Mouse (Mus musculus) lung, embryonic 15.5 days (tissue): ENCODE measurements around the gene Pla2g6. TPM values are rescaled to one million over a fixed set of nuclear protein-coding genes. Genes with fewer than 3 reads are reported as not detected.

Source experiments
- ATAC-seq: fragments of 200-750 bp; cut with Nextera tagmentation; 2 replicates; pipeline ENCODE4 v1.8.0; 2017; ENCODE audit warnings: moderate number of reproducible peaks, borderline replicate concordance; ENCODE audit not compliant: low FRiP score, low TSS enrichment; ENCODE audit errors: extremely low read depth
- H3K27ac ChIP-seq: fragments of 300-500 bp; sonication (generic); 2 replicates; pipeline ENCODE4 v1.5.1; 2015; ENCODE audit warnings: moderate library complexity, mild to moderate bottlenecking, inconsistent platforms
- H3K27me3 ChIP-seq: fragments of 300-500 bp; sonication (generic); 2 replicates; pipeline ENCODE4 v1.6.1; 2015; ENCODE audit warnings: inconsistent platforms
- H3K36me3 ChIP-seq: fragments of 300-500 bp; sonication (generic); 2 replicates; pipeline ENCODE4 v1.6.1; 2015; ENCODE audit warnings: inconsistent platforms
- H3K4me1 ChIP-seq: fragments of 300-500 bp; sonication (generic); 2 replicates; pipeline ENCODE4 v1.6.1; 2015; ENCODE audit warnings: inconsistent platforms
- H3K4me2 ChIP-seq: fragments of 300-500 bp; sonication (generic); 2 replicates; pipeline ENCODE4 v1.6.1; 2015; ENCODE audit warnings: inconsistent platforms, mild to moderate bottlenecking, moderate library complexity
- H3K4me3 ChIP-seq: fragments of 300-500 bp; sonication (generic); 2 replicates; pipeline ENCODE4 v1.5.1; 2015; ENCODE audit warnings: mild to moderate bottlenecking, inconsistent platforms
- H3K9ac ChIP-seq: fragments of 300-500 bp; sonication (generic); 2 replicates; pipeline ENCODE4 v1.6.1; 2015; ENCODE audit warnings: inconsistent platforms
- H3K9me3 ChIP-seq: fragments of 300-500 bp; sonication (generic); 2 replicates; pipeline ENCODE4 v1.6.1; 2016; ENCODE audit warnings: inconsistent platforms
- WGBS: fragments of 180-500 bp; shearing (Covaris S2); methylation state at CpG from one replicate; pipeline ENCODE4 v1.1.7; 2015; 5-methylcytosine and 5-hydroxymethylcytosine counted together
- polyA plus RNA-seq: library from polyadenylated mRNA; unstranded; fragments of >200 nt; fragmentation: Nextera tagmentation; extraction: Ambion mirVana; gene quantifications from 2 replicates; pipeline ENCODE4 v1.2.1, GENCODE M21; 2015

Pla2g6 gene
- polyA plus RNA-seq, 1 experiment from 2014 or later, result 20.2 TPM

- Histone ChIP-seq H3K9me3 (no peaks in the 10 kb centered on the region), H3K27ac (peak overlapping the region; percentile 81), H3K4me2 (no peak overlapping the region), H3K27me3 (no peaks in the 10 kb centered on the region), H3K4me1 (peaks cover 56% of the 10 kb centered on the region), H3K4me3 (no peak overlapping the region), H3K36me3 (peaks cover 28% of the 10 kb centered on the region), H3K9ac (no peak overlapping the region)
- no peak for ATAC-seq
- 15% methylated on average over 7 of the region's 7 CpGs for whole genome bisulfite sequencing
Measured at GRCm38 (mm10) chr15:79360371-79360770, 32.2 kb upstream of the Pla2g6 start.

DNA sequence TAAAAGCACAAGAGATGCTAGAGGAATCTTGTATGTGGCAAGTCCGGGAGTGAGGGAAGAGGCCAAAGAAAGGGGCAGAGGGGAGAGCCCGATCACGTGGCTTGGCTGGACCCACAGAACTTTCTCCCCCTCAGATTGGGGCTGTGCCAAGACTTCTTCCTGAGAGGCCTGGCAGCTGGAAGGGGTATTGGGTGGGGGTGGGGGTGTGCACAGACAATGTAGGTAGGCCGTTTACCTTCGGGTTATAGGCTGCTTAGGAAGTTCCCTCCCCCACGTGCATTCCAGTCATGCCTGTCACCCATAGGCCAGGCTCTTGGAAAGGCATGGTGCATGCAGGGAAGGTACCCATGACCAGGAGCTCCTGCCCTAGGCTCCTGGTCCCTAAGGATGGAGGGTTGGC lies 31.8 kb upstream of the Pla2g6 start:
- ATAC-seq, result peak; percentile 27; the same call in 1 of the 2 replicates
- peak overlapping the region; percentile 81 for H3K27ac ChIP-seq
- H3K4me1 ChIP-seq, result peaks cover 56% of the 10 kb centered on the region
- WGBS, result 3% methylated on average over 6 of the region's 6 CpGs
- H3K9ac ChIP-seq, result no peak overlapping the region
- no peaks in the 10 kb centered on the region for H3K9me3 ChIP-seq
- H3K4me2 ChIP-seq, result peak overlapping the region; percentile 1; the same call in 1 of the 2 replicates
- H3K27me3 ChIP-seq, result no peaks in the 10 kb centered on the region
- H3K4me3 ChIP-seq, result no peak overlapping the region
- peaks cover 24% of the 10 kb centered on the region for H3K36me3 ChIP-seq

DNA sequence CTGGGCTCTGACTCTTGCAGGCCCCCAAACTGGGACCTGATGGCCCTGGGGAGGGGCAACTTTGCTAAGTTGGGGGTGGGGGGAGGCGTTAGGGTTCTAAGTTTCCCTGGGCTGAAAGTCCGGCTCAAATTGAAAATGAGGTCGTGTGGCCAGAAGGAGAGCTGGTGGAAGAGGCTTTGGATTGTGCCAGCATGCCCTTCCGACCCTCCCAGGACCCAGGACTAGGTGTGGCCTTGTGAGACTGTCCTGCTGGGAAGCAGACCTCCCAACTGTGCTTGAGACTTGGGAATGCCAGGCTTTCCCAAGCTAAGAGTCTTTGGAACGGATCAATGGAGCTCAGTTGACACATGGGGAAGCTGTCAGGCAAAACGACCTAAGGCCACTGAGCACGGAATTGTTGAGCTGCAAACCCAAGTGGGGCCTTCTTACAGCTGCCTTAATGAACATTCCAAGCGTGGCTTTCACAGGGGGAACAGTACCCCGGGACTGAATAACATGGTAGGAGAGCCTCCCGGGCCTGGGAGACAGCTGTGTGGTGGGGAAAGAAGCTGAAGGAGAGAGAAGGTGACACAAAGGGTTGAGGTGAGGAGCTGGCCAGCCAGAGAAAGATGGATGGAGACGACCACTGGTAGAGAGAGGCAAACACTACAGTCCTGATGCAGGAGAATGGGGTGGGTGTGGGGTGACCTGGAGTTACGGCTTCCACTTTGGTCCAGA lies 29.9 kb upstream of the Pla2g6 start:
- peak; percentile 7; the same call in 1 of the 2 replicates for ATAC-seq
- Histone ChIP-seq H3K9me3 (no peaks in the 10 kb centered on the region), H3K4me3 (peak overlapping the region; percentile 49), H3K36me3 (peaks cover 7% of the 10 kb centered on the region), H3K27ac (peak overlapping the region; percentile 93), H3K4me1 (peaks cover 56% of the 10 kb centered on the region), H3K4me2 (peak overlapping the region; percentile 87), H3K27me3 (no peaks in the 10 kb centered on the region), H3K9ac (no peak overlapping the region)
- WGBS, result 21% methylated on average over 12 of the region's 12 CpGs

- no peaks in the 10 kb centered on the region for H3K9me3 ChIP-seq
- H3K27ac ChIP-seq, result peak overlapping the region; percentile 93
- peak overlapping the region; percentile 49 for H3K4me3 ChIP-seq
- H3K9ac ChIP-seq, result peak overlapping the region; percentile 49
- H3K36me3 ChIP-seq, result peaks cover under 1% of the 10 kb centered on the region; the same call in 1 of the 2 replicates
- H3K4me1 ChIP-seq, result peaks cover 64% of the 10 kb centered on the region
- ATAC-seq, result peak; percentile 85
- peak overlapping the region; percentile 87 for H3K4me2 ChIP-seq
- under 1% methylated on average over 77 of the region's 77 CpGs for WGBS
- H3K27me3 ChIP-seq, result no peaks in the 10 kb centered on the region
Measured at GRCm38 (mm10) chr15:79357036-79357911, 29.1 kb upstream of the Pla2g6 start.

DNA sequence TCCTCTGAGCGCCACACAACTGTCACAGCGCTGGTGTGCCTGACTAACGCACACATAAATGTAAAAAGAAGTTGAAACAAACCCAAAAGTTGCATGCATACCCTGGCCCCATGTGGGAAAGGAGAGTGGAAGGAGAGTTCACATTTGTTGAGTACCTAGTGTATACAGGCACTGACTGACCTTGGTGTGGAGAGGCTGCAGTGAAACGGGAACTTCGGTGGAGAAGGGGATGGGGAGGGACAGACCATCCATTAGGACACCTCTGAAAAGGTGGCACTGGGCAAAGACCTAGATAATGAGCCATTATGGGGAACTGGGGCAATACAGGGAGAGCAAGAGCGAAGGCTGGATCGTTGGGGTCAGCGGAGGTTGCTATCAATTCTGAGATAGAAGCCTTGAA lies 28.3 kb upstream of the Pla2g6 start:
- Histone ChIP-seq H3K4me1 (peaks cover 67% of the 10 kb centered on the region), H3K27me3 (no peaks in the 10 kb centered on the region), H3K4me3 (peak overlapping the region; percentile 49), H3K4me2 (peak overlapping the region; percentile 87), H3K36me3 (no peaks in the 10 kb centered on the region), H3K9me3 (no peaks in the 10 kb centered on the region), H3K9ac (peak overlapping the region; percentile 49; the same call in 1 of the 2 replicates), H3K27ac (no peak overlapping the region; the same call in 1 of the 2 replicates)
- no peak for ATAC-seq
- 74% methylated on average over 8 of the region's 8 CpGs for WGBS

GRCm38 (mm10) chr15:79354619-79355018 lies 26.4 kb upstream of the Pla2g6 start:
- no peaks in the 10 kb centered on the region for H3K9me3 ChIP-seq
- no peak for ATAC-seq
- no peaks in the 10 kb centered on the region for H3K36me3 ChIP-seq

DNA sequence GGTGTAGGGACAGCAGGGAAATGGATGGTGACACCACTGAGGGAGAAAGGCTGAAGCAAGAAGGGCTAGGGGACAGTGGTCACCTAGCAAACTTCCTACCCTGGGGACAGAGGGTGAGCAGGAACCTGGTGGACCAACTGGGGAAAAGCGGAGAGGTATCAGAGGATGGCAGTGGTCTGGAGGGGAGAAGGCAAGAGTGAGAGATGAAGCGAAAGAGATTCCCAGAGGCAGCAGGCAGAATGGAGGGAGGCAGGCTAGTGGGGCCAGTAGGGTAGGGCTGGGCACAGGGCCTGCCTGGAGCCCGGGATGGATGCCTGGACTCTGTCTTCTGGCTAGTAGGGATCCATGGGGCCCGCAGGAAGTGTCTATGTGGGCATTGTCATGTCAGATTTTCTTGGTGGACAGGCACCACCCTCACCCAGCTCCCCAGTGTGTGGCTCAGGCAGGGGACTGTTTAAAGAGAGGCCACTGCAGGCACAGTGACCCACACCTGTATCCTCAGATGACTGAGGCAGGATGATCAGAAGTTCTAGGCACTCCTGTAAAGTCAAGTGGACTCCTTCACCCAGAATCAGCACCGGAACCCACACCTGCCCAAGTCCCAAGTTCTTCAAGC lies 25.6 kb upstream of the Pla2g6 start:
- H3K4me2 ChIP-seq, result no peak overlapping the region
- no peak overlapping the region for H3K9ac ChIP-seq
- no peak for ATAC-seq
- H3K9me3 ChIP-seq, result no peaks in the 10 kb centered on the region
- 81% methylated on average over 5 of the region's 5 CpGs for WGBS
- H3K4me3 ChIP-seq, result no peak overlapping the region
- H3K36me3 ChIP-seq, result no peaks in the 10 kb centered on the region
- H3K27ac ChIP-seq, result no peak overlapping the region
- peaks cover 62% of the 10 kb centered on the region for H3K4me1 ChIP-seq
- H3K27me3 ChIP-seq, result no peaks in the 10 kb centered on the region

More at GRCm38 (mm10) chr15:79354619-79355018, 26.4 kb upstream of the Pla2g6 start:
- peaks cover 62% of the 10 kb centered on the region for H3K4me1 ChIP-seq
- H3K9ac ChIP-seq, result no peak overlapping the region
- no peaks in the 10 kb centered on the region for H3K27me3 ChIP-seq
- no peak overlapping the region for H3K27ac ChIP-seq
- WGBS, result 70% methylated on average over 4 of the region's 4 CpGs
- no peak overlapping the region for H3K4me3 ChIP-seq
- H3K4me2 ChIP-seq, result no peak overlapping the region

- no peaks in the 10 kb centered on the region for H3K27me3 ChIP-seq
- 79% methylated on average over 6 of the region's 6 CpGs for WGBS
- H3K9ac ChIP-seq, result no peak overlapping the region
- H3K4me3 ChIP-seq, result no peak overlapping the region
- H3K36me3 ChIP-seq, result no peaks in the 10 kb centered on the region
- H3K4me2 ChIP-seq, result no peak overlapping the region
- H3K4me1 ChIP-seq, result peaks cover 58% of the 10 kb centered on the region
- no peak overlapping the region for H3K27ac ChIP-seq
- H3K9me3 ChIP-seq, result no peaks in the 10 kb centered on the region
- ATAC-seq, result no peak
Measured at GRCm38 (mm10) chr15:79352479-79352878, 24.3 kb upstream of the Pla2g6 start.

DNA sequence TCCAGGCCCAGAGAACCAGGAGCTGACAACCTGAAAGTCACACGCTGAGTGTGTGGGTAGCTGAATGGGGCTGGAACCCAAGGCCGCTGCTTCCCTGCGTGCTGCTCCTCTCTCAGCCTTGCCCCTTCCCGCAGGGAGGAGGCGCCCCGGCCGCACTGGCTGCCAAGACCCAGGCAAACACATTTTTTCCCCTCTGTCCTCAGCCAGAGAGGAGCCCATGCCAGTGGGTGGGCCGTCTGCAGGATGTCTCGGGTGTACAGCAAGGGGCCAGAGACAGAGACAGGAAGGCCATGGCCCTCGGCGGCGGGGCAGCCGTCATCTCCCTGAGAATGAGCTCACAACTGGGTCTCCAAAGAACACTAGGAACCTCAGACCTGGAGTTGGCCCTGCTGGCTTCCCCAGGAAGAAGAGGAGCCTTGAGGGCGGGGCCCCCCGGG lies 23.2 kb upstream of the Pla2g6 start:
- 10% methylated on average over 15 of the region's 15 CpGs for WGBS

DNA sequence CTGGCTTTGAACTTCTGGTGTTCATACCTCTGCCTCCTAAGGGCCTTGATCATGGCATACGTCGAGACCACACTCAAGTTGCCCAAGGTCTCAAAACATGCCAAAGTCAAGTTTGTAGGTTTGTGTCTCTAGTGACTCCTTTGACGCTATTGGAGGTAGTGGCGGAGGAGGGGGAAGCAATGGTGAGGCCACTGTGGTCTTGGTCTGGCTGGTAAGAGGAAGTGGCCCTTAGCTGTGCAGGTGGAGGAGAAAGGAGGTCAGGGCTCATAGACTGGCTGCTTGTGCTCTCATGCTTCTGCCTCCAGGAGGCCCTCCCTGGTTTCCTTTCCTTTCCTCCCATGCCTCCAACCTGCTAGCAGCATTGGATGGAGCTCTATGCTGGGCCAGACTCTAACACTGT lies 22.7 kb upstream of the Pla2g6 start:
- H3K4me2 ChIP-seq, result peak overlapping the region; percentile 43
- no peak for ATAC-seq

More for the DNA sequence above, 23.2 kb upstream of the Pla2g6 start:
- Histone ChIP-seq H3K4me1 (peaks cover 51% of the 10 kb centered on the region), H3K4me2 (peak overlapping the region; percentile 43), H3K36me3 (no peaks in the 10 kb centered on the region), H3K4me3 (peak overlapping the region; percentile 14), H3K9me3 (no peaks in the 10 kb centered on the region), H3K27me3 (no peaks in the 10 kb centered on the region), H3K27ac (peak overlapping the region; percentile 88), H3K9ac (peak overlapping the region; percentile 19)
- peak; percentile 16; the same call in 1 of the 2 replicates for ATAC-seq

GRCm38 (mm10) chr15:79348651-79349050 lies 20.5 kb upstream of the Pla2g6 start:
- Histone ChIP-seq H3K36me3 (no peaks in the 10 kb centered on the region), H3K4me3 (peak overlapping the region; percentile 76), H3K27ac (peak overlapping the region; percentile 98), H3K27me3 (no peaks in the 10 kb centered on the region), H3K9me3 (no peaks in the 10 kb centered on the region), H3K4me1 (peaks cover 48% of the 10 kb centered on the region), H3K9ac (peak overlapping the region; percentile 69), H3K4me2 (peak overlapping the region; percentile 84)
- no peak for ATAC-seq
- 51% methylated on average over 8 of the region's 8 CpGs for WGBS

More for the DNA sequence above, 22.7 kb upstream of the Pla2g6 start:
- Histone ChIP-seq H3K36me3 (no peaks in the 10 kb centered on the region), H3K4me1 (peaks cover 48% of the 10 kb centered on the region), H3K9me3 (no peaks in the 10 kb centered on the region), H3K9ac (no peak overlapping the region), H3K27ac (peak overlapping the region; percentile 88), H3K4me3 (no peak overlapping the region), H3K27me3 (no peaks in the 10 kb centered on the region)
- WGBS, result 91% methylated on average over 4 of the region's 4 CpGs
